Mouse (Mus musculus): ENCODE results near the gene Paxip1. TPM values are rescaled to one million over a fixed set of nuclear protein-coding genes. Genes with fewer than 3 reads are reported as not detected.

The Paxip1 gene
- polyA plus RNA-seq, 1 experiment from 2014 or later, result 28.7 TPM

- Histone ChIP-seq H3K9me3 (ENCODE audit: control insufficient read depth, low read length) (no peaks in the 10 kb centered on the region), H3K36me3 (ENCODE audit: control insufficient read depth, insufficient read depth) (no peaks in the 10 kb centered on the region), H3K27ac (ENCODE audit: low read length) (no peak overlapping the region), H3K4me3 (replicated peaks; ENCODE audit: low read length) (no peak overlapping the region), H3K27me3 (replicated peaks; ENCODE audit: control insufficient read depth, insufficient read depth, low read length) (no peaks in the 10 kb centered on the region), H3K9ac (replicated peaks; ENCODE audit: low read depth, low read length) (no peak overlapping the region), H3K4me1 (replicated peaks; ENCODE audit: control insufficient read depth, insufficient read depth, low read length) (no peaks in the 10 kb centered on the region), H3K4me2 (ENCODE audit: low read length) (no peak overlapping the region)
- 67% methylated on average over 9 of the region's 9 CpGs for WGBS
- ATAC-seq, result no peak
Observed at GRCm38 (mm10) chr5:27714356-27714755, 77.1 kb downstream of the Paxip1 start.

GRCm38 (mm10) chr5:27711461-27712192, 79.9 kb downstream of the Paxip1 start:
- H3K9me3 ChIP-seq (ENCODE audit: control insufficient read depth, low read length), result no peaks in the 10 kb centered on the region
- WGBS, result 51% methylated on average over 8 of the region's 8 CpGs
- no peak overlapping the region for H3K4me3 ChIP-seq (replicated peaks; ENCODE audit: low read length)
- H3K4me2 ChIP-seq (ENCODE audit: low read length), result no peak overlapping the region
- no peaks in the 10 kb centered on the region for H3K36me3 ChIP-seq (ENCODE audit: control insufficient read depth, insufficient read depth)
- no peak overlapping the region for H3K27ac ChIP-seq (ENCODE audit: low read length)
- H3K9ac ChIP-seq (replicated peaks; ENCODE audit: low read depth, low read length), result no peak overlapping the region
- H3K4me1 ChIP-seq (replicated peaks; ENCODE audit: control insufficient read depth, insufficient read depth, low read length), result peaks cover 4% of the 10 kb centered on the region
- ATAC-seq, result no peak
- no peaks in the 10 kb centered on the region for H3K27me3 ChIP-seq (replicated peaks; ENCODE audit: control insufficient read depth, insufficient read depth, low read length)

DNA sequence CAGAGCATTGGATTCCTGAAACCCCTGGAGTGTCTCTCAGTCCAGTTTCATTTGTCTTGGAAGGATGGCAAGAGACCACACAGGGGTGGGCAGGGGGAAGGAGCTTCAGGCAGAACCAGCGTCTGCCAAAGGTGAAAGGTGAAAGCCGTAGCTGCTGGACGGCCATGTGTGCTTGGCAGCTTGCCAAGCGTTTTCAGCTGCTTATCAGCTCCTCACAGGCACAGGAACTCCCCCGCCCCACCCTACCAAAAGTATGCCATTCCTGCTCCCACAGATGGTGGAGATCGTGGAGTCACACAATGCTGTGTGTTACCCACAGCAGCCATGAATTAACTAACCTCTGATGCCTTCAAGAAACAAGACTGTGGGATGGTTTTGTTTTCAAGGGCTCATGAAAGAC, 83.3 kb downstream of the Paxip1 start:
- WGBS, result 26% methylated on average over 6 of the region's 6 CpGs
- Histone ChIP-seq H3K4me3 (replicated peaks; ENCODE audit: low read length) (no peak overlapping the region), H3K9ac (replicated peaks; ENCODE audit: low read depth, low read length) (no peak overlapping the region), H3K4me2 (ENCODE audit: low read length) (no peak overlapping the region), H3K36me3 (ENCODE audit: control insufficient read depth, insufficient read depth) (no peaks in the 10 kb centered on the region), H3K27ac (ENCODE audit: low read length) (no peak overlapping the region), H3K4me1 (replicated peaks; ENCODE audit: control insufficient read depth, insufficient read depth, low read length) (peaks cover 4% of the 10 kb centered on the region), H3K27me3 (replicated peaks; ENCODE audit: control insufficient read depth, insufficient read depth, low read length) (no peaks in the 10 kb centered on the region), H3K9me3 (ENCODE audit: control insufficient read depth, low read length) (no peaks in the 10 kb centered on the region)
- ATAC-seq, result no peak

DNA sequence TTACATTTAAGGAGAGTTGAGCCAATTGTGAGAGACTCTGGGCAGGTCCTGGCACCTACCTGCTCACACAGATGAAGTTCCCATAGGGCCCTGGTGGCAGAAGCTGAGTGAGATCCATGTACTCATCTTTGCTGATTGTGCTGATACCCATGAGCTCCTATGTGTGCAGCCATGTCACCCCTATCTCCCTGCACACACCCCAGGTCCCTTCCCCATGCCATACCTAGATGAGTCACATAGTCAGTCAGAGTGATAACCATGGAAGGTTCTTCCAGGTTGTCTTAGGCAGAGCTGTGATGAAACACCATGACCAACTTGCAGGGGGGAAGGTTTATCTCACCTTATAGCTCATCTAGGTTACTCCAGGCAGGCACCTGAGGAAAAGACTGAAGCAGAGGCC, 84.2 kb downstream of the Paxip1 start:
- H3K4me3 ChIP-seq (replicated peaks; ENCODE audit: low read length), result no peak overlapping the region
- H3K9ac ChIP-seq (replicated peaks; ENCODE audit: low read depth, low read length), result no peak overlapping the region
- no peak for ATAC-seq
- no peaks in the 10 kb centered on the region for H3K36me3 ChIP-seq (ENCODE audit: control insufficient read depth, insufficient read depth)
- H3K4me2 ChIP-seq (ENCODE audit: low read length), result no peak overlapping the region
- peaks cover 4% of the 10 kb centered on the region for H3K4me1 ChIP-seq (replicated peaks; ENCODE audit: control insufficient read depth, insufficient read depth, low read length)
- no peaks in the 10 kb centered on the region for H3K27me3 ChIP-seq (replicated peaks; ENCODE audit: control insufficient read depth, insufficient read depth, low read length)
- no peaks in the 10 kb centered on the region for H3K9me3 ChIP-seq (ENCODE audit: control insufficient read depth, low read length)
- no peak overlapping the region for H3K27ac ChIP-seq (ENCODE audit: low read length)

GRCm38 (mm10) chr5:27706551-27706950, 84.9 kb downstream of the Paxip1 start:
- Histone ChIP-seq H3K4me3 (replicated peaks; ENCODE audit: low read length) (no peak overlapping the region), H3K9ac (replicated peaks; ENCODE audit: low read depth, low read length) (no peak overlapping the region), H3K36me3 (ENCODE audit: control insufficient read depth, insufficient read depth) (no peaks in the 10 kb centered on the region), H3K27ac (ENCODE audit: low read length) (no peak overlapping the region), H3K9me3 (ENCODE audit: control insufficient read depth, low read length) (no peaks in the 10 kb centered on the region), H3K4me2 (ENCODE audit: low read length) (no peak overlapping the region), H3K4me1 (replicated peaks; ENCODE audit: control insufficient read depth, insufficient read depth, low read length) (peaks cover 4% of the 10 kb centered on the region), H3K27me3 (replicated peaks; ENCODE audit: control insufficient read depth, insufficient read depth, low read length) (no peaks in the 10 kb centered on the region)
- ATAC-seq, result no peak
- 47% methylated on average over 6 of the region's 6 CpGs for WGBS

DNA sequence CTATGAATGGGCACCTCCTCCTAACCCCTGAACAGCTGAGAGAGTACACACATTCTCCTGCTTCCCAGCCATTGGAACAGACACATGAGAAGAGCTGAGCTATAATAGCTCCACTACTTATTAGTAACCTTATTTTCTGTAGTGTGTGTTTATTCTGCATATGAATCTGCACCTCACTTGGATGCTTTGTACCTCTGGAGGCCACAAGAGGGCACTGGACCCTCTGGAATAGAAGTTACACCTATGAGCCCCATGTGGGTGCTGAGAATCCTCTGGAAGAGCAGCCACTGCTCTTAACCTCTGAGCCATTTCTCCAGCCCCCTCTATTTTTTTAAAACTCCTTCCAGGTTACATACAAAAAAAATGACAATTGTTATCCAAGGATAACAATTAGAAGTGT, 86.5 kb downstream of the Paxip1 start:
- Histone ChIP-seq H3K4me3 (replicated peaks; ENCODE audit: low read length) (no peak overlapping the region), H3K9me3 (ENCODE audit: control insufficient read depth, low read length) (no peaks in the 10 kb centered on the region), H3K9ac (replicated peaks; ENCODE audit: low read depth, low read length) (no peak overlapping the region), H3K4me1 (replicated peaks; ENCODE audit: control insufficient read depth, insufficient read depth, low read length) (peaks cover 4% of the 10 kb centered on the region), H3K36me3 (ENCODE audit: control insufficient read depth, insufficient read depth) (no peaks in the 10 kb centered on the region), H3K27me3 (replicated peaks; ENCODE audit: control insufficient read depth, insufficient read depth, low read length) (no peaks in the 10 kb centered on the region), H3K27ac (ENCODE audit: low read length) (no peak overlapping the region), H3K4me2 (ENCODE audit: low read length) (no peak overlapping the region)
- no peak for ATAC-seq

DNA sequence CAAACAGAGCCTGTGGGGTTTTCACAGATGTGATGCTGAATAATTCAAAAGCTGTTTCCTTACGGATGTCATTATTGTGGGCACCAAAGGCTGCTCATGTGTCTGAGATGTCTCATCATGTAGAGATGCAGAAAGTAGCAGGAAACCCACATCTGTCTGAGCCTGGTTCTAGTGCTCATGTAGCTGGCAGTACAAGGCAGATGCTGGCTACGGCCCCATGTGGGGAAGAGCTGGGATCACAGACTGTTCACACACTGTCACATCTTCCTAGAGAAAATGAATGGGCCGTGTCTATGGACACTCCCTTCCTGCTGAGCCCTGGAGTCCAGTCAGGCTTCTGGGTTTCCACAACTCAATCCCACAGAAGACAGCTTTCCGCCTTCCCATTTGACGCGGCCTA, 89.0 kb downstream of the Paxip1 start:
- Histone ChIP-seq H3K4me1 (replicated peaks; ENCODE audit: control insufficient read depth, insufficient read depth, low read length) (no peaks in the 10 kb centered on the region), H3K9me3 (ENCODE audit: control insufficient read depth, low read length) (no peaks in the 10 kb centered on the region), H3K27ac (ENCODE audit: low read length) (no peak overlapping the region), H3K9ac (replicated peaks; ENCODE audit: low read depth, low read length) (no peak overlapping the region), H3K4me3 (replicated peaks; ENCODE audit: low read length) (no peak overlapping the region), H3K36me3 (ENCODE audit: control insufficient read depth, insufficient read depth) (no peaks in the 10 kb centered on the region), H3K27me3 (replicated peaks; ENCODE audit: control insufficient read depth, insufficient read depth, low read length) (no peaks in the 10 kb centered on the region), H3K4me2 (ENCODE audit: low read length) (no peak overlapping the region)
- no peak for ATAC-seq
- WGBS, result 87% methylated on average over 6 of the region's 6 CpGs

Other genes with a start within 250 kb of the Paxip1 start
- 0.61 and 1.2 TPM in 2 replicates for gene Htr5a, start 50.5 kb upstream of the Paxip1 start, polyA plus RNA-seq (2015; fragmentation: Nextera tagmentation; extraction: Ambion mirVana)

Measured in forebrain, embryonic 16.5 days (tissue).